Mouse (Mus musculus) heart, embryonic 15.5 days (tissue): ENCODE measurements around the gene Wipf1. TPM values are rescaled to one million over a fixed set of nuclear protein-coding genes. Genes with fewer than 3 reads are reported as not detected.

Experiments used
- ATAC-seq: fragments of 200-750 bp; cut with Nextera tagmentation; replicated peaks from 2 replicates; pipeline ENCODE4 v1.8.0; 2017; ENCODE audit warnings: low read depth, moderate TSS enrichment; ENCODE audit not compliant: insufficient number of reproducible peaks, insufficient read depth, low FRiP score
- H3K27ac ChIP-seq: fragments of 300-500 bp; sonication (generic); 2 replicates; pipeline ENCODE4 v1.5.1; 2015; ENCODE audit warnings: mild to moderate bottlenecking, inconsistent platforms
- H3K27me3 ChIP-seq: fragments of 300-500 bp; sonication (generic); 2 replicates; pipeline ENCODE4 v1.6.1; 2015; ENCODE audit warnings: inconsistent platforms
- H3K36me3 ChIP-seq: fragments of 300-500 bp; sonication (generic); 2 replicates; pipeline ENCODE4 v1.6.1; 2015; ENCODE audit warnings: mild to moderate bottlenecking, inconsistent platforms
- H3K4me1 ChIP-seq: fragments of 300-500 bp; sonication (generic); replicated peaks from 2 replicates; pipeline ENCODE4 v1.6.1; 2015; ENCODE audit warnings: inconsistent platforms
- H3K4me2 ChIP-seq: fragments of 300-500 bp; sonication (generic); 2 replicates; pipeline ENCODE4 v1.6.1; 2015; ENCODE audit warnings: inconsistent platforms, mild to moderate bottlenecking, moderate library complexity
- H3K4me3 ChIP-seq: fragments of 300-500 bp; sonication (generic); 2 replicates; pipeline ENCODE4 v1.5.1; 2015; ENCODE audit warnings: mild to moderate bottlenecking, inconsistent platforms
- H3K9ac ChIP-seq: fragments of 300-500 bp; sonication (generic); 2 replicates; pipeline ENCODE4 v1.6.1; 2015; ENCODE audit warnings: mild to moderate bottlenecking, inconsistent platforms
- H3K9me3 ChIP-seq: fragments of 300-500 bp; sonication (generic); replicated peaks from 2 replicates; pipeline ENCODE4 v1.6.1; 2016; ENCODE audit warnings: inconsistent platforms
- WGBS: fragments of 180-500 bp; shearing (Covaris S2); methylation state at CpG from one replicate; pipeline ENCODE4 v1.1.7; 2015; ENCODE audit warnings: mixed read lengths; 5-methylcytosine and 5-hydroxymethylcytosine counted together
- polyA plus RNA-seq: library from polyadenylated mRNA; unstranded; fragments of >200 nt; fragmentation: Nextera tagmentation; extraction: Ambion mirVana; gene quantifications from 2 replicates; pipeline ENCODE4 v1.2.1, GENCODE M21; 2015

Gene Wipf1
- polyA plus RNA-seq, 1 experiment from 2014 or later = 5.1 TPM

DNA sequence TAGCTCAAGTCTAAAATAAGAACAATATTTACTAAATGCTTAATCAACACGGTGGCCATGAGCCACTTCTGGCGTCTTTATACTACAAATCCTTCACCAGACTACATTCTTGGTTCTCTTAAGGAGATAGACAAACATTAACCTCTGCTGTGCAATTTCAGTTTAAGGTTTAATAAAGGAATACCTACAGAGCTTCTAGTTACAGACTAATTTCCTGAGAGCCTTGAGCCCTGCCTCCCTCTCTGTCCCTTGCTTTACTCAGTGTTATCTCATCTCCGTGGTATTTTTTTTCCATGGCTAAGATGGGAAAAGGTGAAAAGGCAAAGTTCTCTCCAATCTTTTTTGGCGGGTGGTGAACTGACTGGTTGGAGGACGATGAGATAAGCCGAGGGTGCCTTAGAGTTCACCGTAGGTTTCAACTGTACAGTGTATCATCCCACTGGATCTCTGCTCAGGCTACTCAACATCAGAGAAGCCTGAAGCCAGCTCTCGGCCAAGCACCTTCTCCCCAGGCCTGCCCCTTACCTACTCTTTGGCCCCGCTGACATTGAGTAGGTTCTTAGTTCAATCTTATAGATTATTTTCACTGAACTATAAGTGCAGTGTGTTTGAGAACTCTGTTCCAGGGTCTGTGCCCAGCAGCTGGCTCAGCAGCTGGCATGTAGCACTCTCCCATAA lies 149.1 kb downstream of the Wipf1 start:
- H3K9me3 ChIP-seq = no peaks in the 10 kb centered on the region
- no peak overlapping the region for H3K4me3 ChIP-seq
- no peak for ATAC-seq
- H3K27me3 ChIP-seq = no peaks in the 10 kb centered on the region
- peaks cover 1% of the 10 kb centered on the region; the same call in 1 of the 2 replicates for H3K4me1 ChIP-seq
- no peak overlapping the region for H3K9ac ChIP-seq
- WGBS = 50% methylated on average over 9 of the region's 9 CpGs
- H3K27ac ChIP-seq = no peak overlapping the region
- H3K4me2 ChIP-seq = no peak overlapping the region
- no peaks in the 10 kb centered on the region for H3K36me3 ChIP-seq

- Histone ChIP-seq H3K9ac (no peak overlapping the region), H3K9me3 (no peaks in the 10 kb centered on the region), H3K27ac (no peak overlapping the region), H3K4me2 (no peak overlapping the region), H3K27me3 (no peaks in the 10 kb centered on the region), H3K4me1 (no peaks in the 10 kb centered on the region), H3K36me3 (no peaks in the 10 kb centered on the region), H3K4me3 (no peak overlapping the region)
- 72% methylated on average over 5 of the region's 5 CpGs for WGBS
- no peak for ATAC-seq
These were observed 149.9 kb downstream of the Wipf1 start for GRCm38 (mm10) chr2:73379656-73380055.

Other genes starting within 250 kb of the Wipf1 start
- gene Scrn3, start 217.1 kb downstream of the Wipf1 start, polyA plus RNA-seq = 13.2 and 13.4 TPM in 2 replicates
- 15.0 and 16.7 TPM in 2 replicates for gene Cir1, start 217.0 kb downstream of the Wipf1 start, polyA plus RNA-seq
- 4.7 and 6.2 TPM in 2 replicates for gene Gpr155, start 143.2 kb downstream of the Wipf1 start, polyA plus RNA-seq
- 0.09 and 0.28 TPM in 2 replicates for gene Chrna1, start 50.6 kb upstream of the Wipf1 start, polyA plus RNA-seq
- 21.2 and 24.0 TPM in 2 replicates for gene Chn1, start 245.6 kb upstream of the Wipf1 start, polyA plus RNA-seq